Mouse (Mus musculus) cerebellum, adult 9-11 months (tissue): ENCODE results near the gene Tm7sf3.

Experiments used
- DNase-seq: peaks from one replicate; pipeline ENCODE4 v3.0.0; 2022

Gene Tm7sf3

GRCm38 (mm10) chr6:146642276-146643183 is at the start of gene Tm7sf3, which contains the start of gene Med21:
Gene Tm7sf3 (minus strand): TSS chr6:146642824.
Gene Med21 (plus strand): TSS chr6:146642547.
- DNase-seq = peak; percentile 98

- no peak for DNase-seq
These were observed 46.2 kb upstream of the Tm7sf3 start for GRCm38 (mm10) chr6:146688861-146689260.

- DNase-seq = no peak
These were observed 45.4 kb upstream of the Tm7sf3 start for GRCm38 (mm10) chr6:146688010-146688409.

- DNase-seq = no peak
These were observed 44.0 kb upstream of the Tm7sf3 start for GRCm38 (mm10) chr6:146686463-146687196.

GRCm38 (mm10) chr6:146685781-146686308 is 43.2 kb upstream of the Tm7sf3 start:
- no peak for DNase-seq

- DNase-seq = no peak
These were observed 41.3 kb upstream of the Tm7sf3 start for GRCm38 (mm10) chr6:146683881-146684280.

GRCm38 (mm10) chr6:146678136-146679070 is 35.8 kb upstream of the Tm7sf3 start:
- no peak for DNase-seq

GRCm38 (mm10) chr6:146676904-146677303 is 34.3 kb upstream of the Tm7sf3 start:
- no peak for DNase-seq

- DNase-seq = no peak
These were observed 32.4 kb upstream of the Tm7sf3 start for GRCm38 (mm10) chr6:146674881-146675536.

- DNase-seq = no peak
These were observed 31.8 kb upstream of the Tm7sf3 start for GRCm38 (mm10) chr6:146674420-146674819.

- DNase-seq = no peak
These were observed 31.1 kb upstream of the Tm7sf3 start for GRCm38 (mm10) chr6:146673696-146674095.

- DNase-seq = no peak
These were observed 29.5 kb upstream of the Tm7sf3 start for GRCm38 (mm10) chr6:146672106-146672505.

GRCm38 (mm10) chr6:146670956-146671855 is 28.6 kb upstream of the Tm7sf3 start:
- no peak for DNase-seq

GRCm38 (mm10) chr6:146668606-146669005 is 26.0 kb upstream of the Tm7sf3 start:
- no peak for DNase-seq

- no peak for DNase-seq
These were observed 24.2 kb upstream of the Tm7sf3 start for GRCm38 (mm10) chr6:146666811-146667210.

GRCm38 (mm10) chr6:146665408-146665807 is 22.8 kb upstream of the Tm7sf3 start:
- DNase-seq = no peak

GRCm38 (mm10) chr6:146664917-146665316 is 22.3 kb upstream of the Tm7sf3 start:
- DNase-seq = no peak

GRCm38 (mm10) chr6:146664116-146664515 is 21.5 kb upstream of the Tm7sf3 start:
- DNase-seq = no peak

- DNase-seq = no peak
These were observed 20.1 kb upstream of the Tm7sf3 start for GRCm38 (mm10) chr6:146662679-146663078.

- no peak for DNase-seq
These were observed 19.0 kb upstream of the Tm7sf3 start for GRCm38 (mm10) chr6:146661655-146662054.

GRCm38 (mm10) chr6:146660591-146660990 is 18.0 kb upstream of the Tm7sf3 start:
- no peak for DNase-seq
